Mouse (Mus musculus) bone marrow macrophage, adult 2 months (primary cell): ENCODE measurements around the gene Gm3417. TPM values are rescaled to one million over a fixed set of nuclear protein-coding genes. Genes with fewer than 3 reads are reported as not detected.
"Not testable (repeated sequence)": the region's sequence is repeated elsewhere in the genome, so short reads cannot be mapped to it uniquely, and the experiment has no call there.

Source experiments
- H3K27ac ChIP-seq: 2 replicates; pipeline ENCODE4 v1.5.1; 2012; ENCODE audit warnings: low read depth, low read length; ENCODE audit not compliant: insufficient read depth
- H3K4me1 ChIP-seq: 2 replicates; pipeline ENCODE4 v1.6.1; 2012; ENCODE audit warnings: low read length; ENCODE audit not compliant: control insufficient read depth, insufficient read depth
- H3K4me3 ChIP-seq: 2 replicates; pipeline ENCODE4 v1.5.1; 2012; ENCODE audit warnings: mild to moderate bottlenecking, low read length, moderate library complexity; ENCODE audit not compliant: insufficient read depth
- CTCF ChIP-seq: IDR thresholded peaks from 2 replicates; pipeline ENCODE4 v1.5.1; 2012; ENCODE audit warnings: low read depth, mild to moderate bottlenecking, low read length, moderate library complexity
- POLR2A ChIP-seq: IDR thresholded peaks from 2 replicates; pipeline ENCODE4 v1.6.1; 2012; ENCODE audit warnings: mild to moderate bottlenecking, low read depth, low read length, borderline replicate concordance
- polyA plus RNA-seq: library from polyadenylated mRNA; stranded (reverse); fragments of >200 nt; gene quantifications from 2 replicates; pipeline ENCODE4 v1.2.4, GENCODE M21; 2012; ENCODE audit not compliant: missing spikeins, insufficient read depth, insufficient read length

Gm3417 gene
- polyA plus RNA-seq, 1 experiment: not detected

GRCm38 (mm10) chr17:14943009-14943728 lies 35.4 kb downstream of the Gm3417 start, which contains the start of the genes Wdr27 and 1600012H06Rik:
Gene Wdr27 (minus strand): TSS chr17:14943158.
Gene 1600012H06Rik (plus strand): TSS chr17:14943184.
- Histone ChIP-seq H3K4me1 (peaks cover 7% of the 10 kb centered on the region), H3K4me3 (peak within 1 kb of the TSS; percentile 85), H3K27ac (peak within 1 kb of the TSS; percentile 60)
- no peak for TF ChIP-seq CTCF
- no peak for TF ChIP-seq POLR2A

DNA sequence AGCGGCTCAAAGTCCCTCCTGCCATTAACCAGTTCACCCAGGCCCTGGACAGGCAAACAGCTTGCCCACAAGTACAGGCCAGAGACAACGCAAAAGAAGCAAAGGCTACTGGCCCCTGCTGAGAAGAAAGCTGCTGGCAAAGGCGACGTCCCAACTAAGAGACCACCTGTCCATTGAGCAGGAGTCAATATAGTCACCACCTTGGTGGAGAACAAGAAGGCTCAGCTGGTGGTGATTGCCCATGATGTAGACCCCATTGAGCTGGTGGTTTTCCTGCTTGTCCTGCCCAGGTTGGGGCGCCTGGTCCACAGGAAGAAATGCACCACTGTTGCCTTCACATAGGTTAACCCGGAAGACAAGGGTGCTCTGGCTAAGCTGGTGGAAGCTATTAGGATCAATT lies 36.4 kb downstream of the Gm3417 start:
- Histone ChIP-seq H3K4me3 (peak overlapping the region; percentile 85), H3K27ac (peak overlapping the region; percentile 26)
- not testable (repeated sequence) for H3K4me1 ChIP-seq

DNA sequence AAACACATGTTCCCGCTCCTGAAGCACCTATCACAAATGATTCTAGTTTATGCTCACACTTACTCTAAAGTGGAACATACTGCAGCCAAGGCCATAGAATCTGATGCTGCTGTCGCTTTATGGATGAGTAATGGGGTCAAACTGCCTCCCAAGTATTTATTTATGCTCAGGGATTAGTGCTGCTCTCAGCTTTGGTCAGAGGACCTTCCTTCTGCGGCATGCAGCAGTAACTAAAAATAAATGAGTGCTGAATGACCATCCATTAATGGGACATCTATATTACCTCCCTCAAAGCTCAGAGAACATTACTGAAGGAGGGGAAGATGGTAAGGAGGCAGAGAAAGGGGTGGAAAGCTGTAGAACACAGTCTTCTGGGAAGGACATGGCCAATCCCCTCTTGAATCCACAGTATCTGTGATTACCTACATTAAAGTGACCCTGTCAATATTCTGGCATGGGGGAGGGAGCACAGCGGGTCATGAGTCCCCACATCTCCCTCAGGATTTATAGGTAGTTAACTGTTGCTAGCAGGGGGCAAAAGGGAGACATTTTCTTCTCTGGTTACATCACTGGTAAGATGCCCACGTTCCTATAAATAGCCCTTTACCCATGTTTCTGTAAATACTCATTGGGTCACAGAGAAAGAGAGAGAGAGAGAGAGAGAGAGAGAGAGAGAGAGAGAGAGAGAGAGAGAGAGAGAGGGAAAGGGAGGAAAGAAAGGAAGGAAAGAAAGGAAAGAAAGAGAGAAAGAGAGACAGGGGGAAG lies 42.6 kb downstream of the Gm3417 start:
- TF ChIP-seq POLR2A: no peak
- TF ChIP-seq CTCF: no peak
- Histone ChIP-seq H3K27ac (no peak overlapping the region), H3K4me1 (peaks cover under 1% of the 10 kb centered on the region)

GRCm38 (mm10) chr17:14935280-14935679 lies 43.3 kb downstream of the Gm3417 start:
- not testable (repeated sequence) for H3K4me1 ChIP-seq, H3K27ac ChIP-seq, H3K4me3 ChIP-seq

More for the DNA sequence above, 42.6 kb downstream of the Gm3417 start:
- no peak overlapping the region for H3K4me3 ChIP-seq

GRCm38 (mm10) chr17:14931469-14931868 lies 47.1 kb downstream of the Gm3417 start:
- TF ChIP-seq POLR2A: no peak
- no peak for TF ChIP-seq CTCF
- no peak overlapping the region for H3K27ac ChIP-seq
- no peak overlapping the region for H3K4me3 ChIP-seq
- peaks cover 8% of the 10 kb centered on the region for H3K4me1 ChIP-seq

DNA sequence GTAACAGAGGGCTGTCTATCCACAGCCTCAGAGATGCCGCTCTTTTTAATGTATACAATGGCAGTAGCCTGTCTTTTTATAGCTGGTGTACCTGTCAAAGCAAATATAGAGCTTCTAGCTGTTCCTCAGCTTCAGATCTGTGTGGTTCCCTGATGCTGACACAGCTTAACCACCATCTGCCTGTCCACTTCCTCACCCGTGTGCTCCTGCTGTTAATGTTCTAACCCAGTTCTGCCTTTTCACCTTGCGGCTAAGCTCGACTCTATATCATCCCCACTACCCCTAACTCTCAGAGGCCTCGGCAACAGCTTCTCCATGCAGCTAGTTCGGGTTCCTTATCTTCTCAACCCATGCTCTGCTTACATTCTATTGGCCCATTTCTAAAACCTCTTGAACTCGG lies 47.9 kb downstream of the Gm3417 start:
- Histone ChIP-seq H3K4me3 (no peak overlapping the region), H3K4me1 (peaks cover 8% of the 10 kb centered on the region), H3K27ac (no peak overlapping the region)
- TF ChIP-seq POLR2A: no peak
- TF ChIP-seq CTCF: no peak

- no peak overlapping the region for H3K4me3 ChIP-seq
- H3K4me1 ChIP-seq: peaks cover 8% of the 10 kb centered on the region
- no peak overlapping the region for H3K27ac ChIP-seq
- no peak for TF ChIP-seq POLR2A
Measured at GRCm38 (mm10) chr17:14928631-14929030, 50.0 kb downstream of the Gm3417 start.

GRCm38 (mm10) chr17:14927644-14928218 lies 50.9 kb downstream of the Gm3417 start:
- Histone ChIP-seq H3K4me1 (peaks cover 8% of the 10 kb centered on the region), H3K4me3 (no peak overlapping the region), H3K27ac (no peak overlapping the region)
- TF ChIP-seq POLR2A (no peak), CTCF (no peak)

DNA sequence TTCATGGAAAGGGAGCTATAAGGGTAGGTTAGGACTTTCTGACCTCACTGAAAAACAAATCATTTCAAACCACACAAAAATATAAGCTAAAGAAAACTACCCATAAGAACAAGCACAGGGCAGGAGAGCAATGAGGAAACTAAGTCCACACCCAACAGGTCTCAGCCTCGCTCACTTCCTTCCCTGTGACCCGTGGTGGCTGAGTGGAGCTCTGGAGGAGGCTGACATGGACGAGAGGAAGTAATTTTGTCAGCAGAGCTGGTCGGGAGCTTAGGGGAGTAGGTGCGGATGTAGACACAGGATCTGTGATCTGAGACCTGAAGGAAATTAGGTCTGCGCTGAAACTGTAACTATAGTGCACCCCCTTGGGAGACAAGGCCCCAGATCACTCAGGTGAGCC lies 57.0 kb downstream of the Gm3417 start:
- Histone ChIP-seq H3K27ac (no peak overlapping the region), H3K4me3 (no peak overlapping the region), H3K4me1 (peaks cover 5% of the 10 kb centered on the region)
- no peak for TF ChIP-seq CTCF
- no peak for TF ChIP-seq POLR2A

DNA sequence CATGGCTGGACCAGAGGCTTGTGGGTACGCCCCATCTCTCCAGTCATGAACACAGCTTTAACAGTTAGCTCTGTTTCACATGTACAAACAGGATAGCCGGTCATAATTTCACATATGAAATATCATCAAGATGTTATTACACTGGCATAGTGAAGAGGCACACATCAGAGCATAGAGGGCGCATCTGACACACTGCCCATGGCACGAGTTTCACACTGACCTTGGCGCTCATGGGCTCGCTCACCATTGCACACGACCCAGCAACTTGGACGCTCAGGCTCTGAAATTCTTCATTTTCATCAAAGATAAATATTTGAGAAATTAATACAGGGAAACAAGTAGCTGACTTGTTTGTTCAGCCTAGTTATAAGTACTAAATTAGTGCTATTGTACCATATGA lies 60.7 kb downstream of the Gm3417 start:
- TF ChIP-seq CTCF (no peak), POLR2A (no peak)
- Histone ChIP-seq H3K4me3 (no peak overlapping the region), H3K27ac (no peak overlapping the region), H3K4me1 (peaks cover 11% of the 10 kb centered on the region)
